Mouse (Mus musculus) hindbrain, embryonic 14.5 days (tissue): ENCODE measurements around the gene Serpinb5. TPM values are rescaled to one million over a fixed set of nuclear protein-coding genes. Genes with fewer than 3 reads are reported as not detected.

Experiments
- polyA plus RNA-seq: library from polyadenylated mRNA; unstranded; fragments of >200 nt; fragmentation: Nextera tagmentation; extraction: Ambion mirVana; gene quantifications from 2 replicates; pipeline ENCODE4 v1.2.1, GENCODE M21; 2014

The Serpinb5 gene
- polyA plus RNA-seq, 1 experiment from 2014 or later = 0.19 TPM

Other genes starting within 250 kb of the Serpinb5 start
- 11.4 and 11.9 TPM in 2 replicates for gene Bcl2, start 146.9 kb upstream of the Serpinb5 start, polyA plus RNA-seq
- 15.2 and 16.1 TPM in 2 replicates for gene Kdsr, start 101.4 kb upstream of the Serpinb5 start, polyA plus RNA-seq
- gene Vps4b, start 64.4 kb upstream of the Serpinb5 start, polyA plus RNA-seq = 36.0 and 39.4 TPM in 2 replicates
- 0.12 TPM in 1 of 2 replicates, not detected in the other for gene Serpinb12, start 73.3 kb downstream of the Serpinb5 start, polyA plus RNA-seq
- not detected in 2 replicates for gene Serpinb13, start 119.8 kb downstream of the Serpinb5 start, polyA plus RNA-seq
- gene Serpinb3a, start 191.1 kb downstream of the Serpinb5 start, polyA plus RNA-seq = not detected in 2 replicates
- not detected in 2 replicates for gene Serpinb3d, start 222.3 kb downstream of the Serpinb5 start, polyA plus RNA-seq